Mouse (Mus musculus) liver, embryonic 14.5 days (tissue): ENCODE results near the gene Dnah11.

Source experiments
- CTCF ChIP-seq: IDR thresholded peaks from 2 replicates; pipeline ENCODE4 v1.5.1; 2016; ENCODE audit warnings: antibody characterized with exemption, low read depth, control low read depth
- EP300 ChIP-seq: IDR thresholded peaks from 2 replicates; pipeline ENCODE4 v1.6.1; 2016; ENCODE audit warnings: antibody characterized with exemption, low read depth

DNA sequence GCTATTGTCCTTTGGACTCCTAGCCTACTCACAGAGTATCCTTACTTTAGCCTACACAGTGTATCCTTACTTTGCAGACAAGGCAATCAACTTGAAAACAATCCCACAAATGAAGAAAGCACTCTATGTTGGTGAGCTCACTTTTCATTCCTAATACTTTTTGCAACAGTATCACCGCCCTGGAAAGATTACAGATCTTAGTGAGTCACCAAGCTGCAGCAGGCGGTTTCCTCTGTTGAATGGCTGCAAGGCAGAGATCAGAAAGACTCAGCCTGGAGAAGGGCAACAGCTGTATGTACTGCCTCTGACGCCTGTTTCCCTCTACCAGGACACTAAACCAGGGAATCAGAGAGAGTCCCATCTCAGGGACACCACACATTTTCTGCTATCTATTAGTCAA is 218.5 kb downstream of the Dnah11 start:
- TF ChIP-seq CTCF, result no peak
- TF ChIP-seq EP300, result no peak
